Mouse (Mus musculus) liver, postnatal 0 days (tissue): Measurements from ENCODE around the gene Prpf40a.

Experiments
- CTCF ChIP-seq: sonication (generic); IDR thresholded peaks from 2 replicates; pipeline ENCODE4 v1.5.1; 2016; ENCODE audit warnings: antibody characterized with exemption, low read depth
- EP300 ChIP-seq: IDR thresholded peaks from 2 replicates; pipeline ENCODE4 v1.6.1; 2016; ENCODE audit warnings: antibody characterized with exemption, low read depth, mild to moderate bottlenecking

GRCm38 (mm10) chr2:53100093-53100492 is 91.0 kb downstream of the Prpf40a start:
- TF ChIP-seq EP300 (no peak), CTCF (no peak)
